Mouse (Mus musculus) NIH3T3 (cell line): Measurements from ENCODE around the gene Gm17535.
"Not testable (repeated sequence)": the region's sequence is repeated elsewhere in the genome, so short reads cannot be mapped to it uniquely, and the experiment has no call there.

Experiments
- DNase-seq: peaks from one replicate; pipeline ENCODE4 v3.0.0-alpha.2; 2012; ENCODE audit warnings: low read depth

Gm17535 gene

GRCm38 (mm10) chr9:3034299-3034698 lies at the start of gene Gm17535:
TSS of gene Gm17535 (plus strand) at chr9:3034599.
- DNase-seq, result not testable (repeated sequence)

GRCm38 (mm10) chr9:3000445-3000972 lies 33.9 kb upstream of the Gm17535 start, which contains the start of gene Gm10722:
TSS of gene Gm10722 (plus strand) at chr9:3000922.
- peak; percentile 47 for DNase-seq

- DNase-seq, result not testable (repeated sequence)
Observed at GRCm38 (mm10) chr9:3001006-3001405, 33.4 kb upstream of the Gm17535 start.

- peak; percentile 21 for DNase-seq
Observed at GRCm38 (mm10) chr9:3001948-3002659, 32.3 kb upstream of the Gm17535 start.

GRCm38 (mm10) chr9:3002794-3003396 lies 31.5 kb upstream of the Gm17535 start, which contains the start of gene Gm11168:
TSS of gene Gm11168 (plus strand) at chr9:3003346.
- DNase-seq, result not testable (repeated sequence)

- not testable (repeated sequence) for DNase-seq
Observed at GRCm38 (mm10) chr9:3006179-3006578, 28.2 kb upstream of the Gm17535 start.

GRCm38 (mm10) chr9:3006636-3007035 lies 27.8 kb upstream of the Gm17535 start:
- not testable (repeated sequence) for DNase-seq

- DNase-seq, result peak; percentile 6
Observed at GRCm38 (mm10) chr9:3007272-3007671, 27.1 kb upstream of the Gm17535 start.

GRCm38 (mm10) chr9:3009331-3009730 lies 25.1 kb upstream of the Gm17535 start:
- DNase-seq, result not testable (repeated sequence)

- DNase-seq, result not testable (repeated sequence)
Observed at GRCm38 (mm10) chr9:3012054-3012621, 22.3 kb upstream of the Gm17535 start.

- not testable (repeated sequence) for DNase-seq
Observed at GRCm38 (mm10) chr9:3012733-3013279, 21.6 kb upstream of the Gm17535 start, which contains the start of gene Gm10721. TSS of gene Gm10721 (plus strand) at chr9:3013140.

- not testable (repeated sequence) for DNase-seq
Observed at GRCm38 (mm10) chr9:3015354-3015753, 19.0 kb upstream of the Gm17535 start, which contains the start of gene Gm10720. TSS of gene Gm10720 (plus strand) at chr9:3015654.

- DNase-seq, result not testable (repeated sequence)
Observed at GRCm38 (mm10) chr9:3015896-3016295, 18.5 kb upstream of the Gm17535 start.

- DNase-seq, result not testable (repeated sequence)
Observed at GRCm38 (mm10) chr9:3017108-3017507, 17.3 kb upstream of the Gm17535 start, which contains the start of gene Gm10719. TSS of gene Gm10719 (plus strand) at chr9:3017408.

GRCm38 (mm10) chr9:3018944-3019343 lies 15.5 kb upstream of the Gm17535 start:
- not testable (repeated sequence) for DNase-seq

GRCm38 (mm10) chr9:3019835-3020727 lies 14.3 kb upstream of the Gm17535 start:
- not testable (repeated sequence) for DNase-seq

GRCm38 (mm10) chr9:3022316-3023008 lies 11.9 kb upstream of the Gm17535 start:
- DNase-seq, result peak; percentile 27

- DNase-seq, result not testable (repeated sequence)
Observed at GRCm38 (mm10) chr9:3023312-3023984, 11.0 kb upstream of the Gm17535 start, which contains the start of gene Gm10718. TSS of gene Gm10718 (plus strand) at chr9:3023547.

- DNase-seq, result not testable (repeated sequence)
Observed at GRCm38 (mm10) chr9:3023985-3024648, 10.3 kb upstream of the Gm17535 start.
